Mouse (Mus musculus): Measurements from ENCODE around the gene Cep128.
A peak's percentile ranks its signal among the peaks of the same experiment; 100 is the strongest.
"Not testable (repeated sequence)": the region's sequence is repeated elsewhere in the genome, so short reads cannot be mapped to it uniquely, and the experiment has no call there.

Gene Cep128

GRCm38 (mm10) chr12:91384281-91385017 lies at the start of gene Cep128, which contains the start of gene Tshr:
Gene Cep128 (minus strand): TSS chr12:91384409.
Gene Tshr (plus strand): TSS chr12:91384563.
- DNase-seq (ENCODE audit: low read depth), result peak; percentile 94

GRCm38 (mm10) chr12:91427129-91427528 lies 42.9 kb upstream of the Cep128 start:
- no peak for DNase-seq (ENCODE audit: low read depth)

GRCm38 (mm10) chr12:91426499-91426898 lies 42.3 kb upstream of the Cep128 start:
- DNase-seq (ENCODE audit: low read depth), result no peak

- peak; percentile 76 for DNase-seq (ENCODE audit: low read depth)
These were observed 39.1 kb upstream of the Cep128 start for GRCm38 (mm10) chr12:91423125-91423820.

GRCm38 (mm10) chr12:91421272-91421671 lies 37.1 kb upstream of the Cep128 start:
- DNase-seq (ENCODE audit: low read depth), result no peak

- DNase-seq (ENCODE audit: low read depth), result peak; percentile 74
These were observed 34.6 kb upstream of the Cep128 start for GRCm38 (mm10) chr12:91418791-91419190.

- no peak for DNase-seq (ENCODE audit: low read depth)
These were observed 32.6 kb upstream of the Cep128 start for GRCm38 (mm10) chr12:91416828-91417227.

- no peak for DNase-seq (ENCODE audit: low read depth)
These were observed 30.9 kb upstream of the Cep128 start for GRCm38 (mm10) chr12:91415112-91415511.

- DNase-seq (ENCODE audit: low read depth), result no peak
These were observed 28.4 kb upstream of the Cep128 start for GRCm38 (mm10) chr12:91412461-91413182.

GRCm38 (mm10) chr12:91410306-91410705 lies 26.1 kb upstream of the Cep128 start:
- DNase-seq (ENCODE audit: low read depth), result no peak

GRCm38 (mm10) chr12:91401049-91401352 lies 16.8 kb upstream of the Cep128 start:
- no peak for DNase-seq (ENCODE audit: low read depth)

GRCm38 (mm10) chr12:91400232-91401048 lies 16.2 kb upstream of the Cep128 start:
- DNase-seq (ENCODE audit: low read depth), result peak; percentile 64

- no peak for DNase-seq (ENCODE audit: low read depth)
These were observed 519 bp downstream of the Cep128 start for GRCm38 (mm10) chr12:91383516-91384264.

GRCm38 (mm10) chr12:91369173-91369572 lies 15.0 kb downstream of the Cep128 start:
- DNase-seq (ENCODE audit: low read depth), result no peak

GRCm38 (mm10) chr12:91353783-91354182 lies 30.4 kb downstream of the Cep128 start:
- no peak for DNase-seq (ENCODE audit: low read depth)

GRCm38 (mm10) chr12:91338656-91339055 lies 45.6 kb downstream of the Cep128 start:
- not testable (repeated sequence) for DNase-seq (ENCODE audit: low read depth)

- DNase-seq (ENCODE audit: low read depth), result no peak
These were observed 56.7 kb downstream of the Cep128 start for GRCm38 (mm10) chr12:91327527-91327926.

GRCm38 (mm10) chr12:91326104-91326503 lies 58.1 kb downstream of the Cep128 start:
- DNase-seq (ENCODE audit: low read depth), result peak; percentile 56

GRCm38 (mm10) chr12:91315026-91315425 lies 69.2 kb downstream of the Cep128 start:
- no peak for DNase-seq (ENCODE audit: low read depth)

GRCm38 (mm10) chr12:91313974-91314587 lies 70.1 kb downstream of the Cep128 start:
- peak; percentile 71 for DNase-seq (ENCODE audit: low read depth)

GRCm38 (mm10) chr12:91312591-91312990 lies 71.6 kb downstream of the Cep128 start:
- no peak for DNase-seq (ENCODE audit: low read depth)
